Mouse (Mus musculus): ENCODE data around the gene Zfp362. TPM values are rescaled to one million over a fixed set of nuclear protein-coding genes. Genes with fewer than 3 reads are reported as not detected.

Gene Zfp362
- polyA plus RNA-seq, 1 experiment from 2014 or later: 43.6 TPM

GRCm38 (mm10) chr4:128795596-128795995 is 10.2 kb downstream of the Zfp362 start:
- H3K4me1 ChIP-seq: peaks cover 60% of the 10 kb centered on the region
- H3K4me2 ChIP-seq (replicated peaks): 0 out of 2 replicates have a peak overlapping the region, but pooled peaks have one; percentile 17
- no peak overlapping the region for H3K4me3 ChIP-seq (replicated peaks)
- H3K27me3 ChIP-seq: no peaks in the 10 kb centered on the region
- H3K9me3 ChIP-seq (replicated peaks): no peaks in the 10 kb centered on the region
- no peak overlapping the region for H3K27ac ChIP-seq (replicated peaks)
- H3K36me3 ChIP-seq: peaks cover 5% of the 10 kb centered on the region; the same call in 1 of the 2 replicates
- H3K9ac ChIP-seq: no peak overlapping the region
- 5% methylated on average over 9 of the region's 9 CpGs for WGBS
- peak; percentile 45 for ATAC-seq (ENCODE audit: insufficient number of reproducible peaks, low FRiP score, low TSS enrichment, low read depth)

DNA sequence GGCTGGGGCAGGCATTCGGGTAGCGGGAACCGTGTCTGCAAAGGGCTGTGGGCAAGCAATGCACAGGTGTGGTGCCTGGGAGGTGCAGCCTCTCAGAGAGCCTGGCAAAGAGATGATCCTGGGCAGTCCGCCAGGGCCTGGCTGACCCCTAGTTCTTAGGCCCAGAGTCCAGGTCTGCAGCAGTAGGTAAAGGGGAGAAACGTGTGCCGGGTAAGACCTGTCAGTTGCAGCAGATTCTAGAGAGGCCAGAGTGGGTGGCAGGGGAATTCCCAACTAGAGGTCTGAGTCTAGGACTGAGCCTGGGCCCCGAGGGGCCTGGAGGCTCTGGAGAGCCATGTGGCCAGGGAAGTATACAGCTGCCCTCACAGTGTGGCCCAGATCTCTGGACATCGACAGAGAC is 11.6 kb downstream of the Zfp362 start:
- Histone ChIP-seq H3K9ac (no peak overlapping the region), H3K4me1 (peaks cover 57% of the 10 kb centered on the region), H3K9me3 (replicated peaks) (no peaks in the 10 kb centered on the region), H3K4me3 (replicated peaks) (no peak overlapping the region), H3K4me2 (replicated peaks) (no peak overlapping the region), H3K27ac (replicated peaks) (no peak overlapping the region), H3K36me3 (peaks cover 12% of the 10 kb centered on the region; the same call in 1 of the 2 replicates), H3K27me3 (no peaks in the 10 kb centered on the region)
- no peak for ATAC-seq (ENCODE audit: insufficient number of reproducible peaks, low FRiP score, low TSS enrichment, low read depth)
- 88% methylated on average over 8 of the region's 8 CpGs for WGBS

DNA sequence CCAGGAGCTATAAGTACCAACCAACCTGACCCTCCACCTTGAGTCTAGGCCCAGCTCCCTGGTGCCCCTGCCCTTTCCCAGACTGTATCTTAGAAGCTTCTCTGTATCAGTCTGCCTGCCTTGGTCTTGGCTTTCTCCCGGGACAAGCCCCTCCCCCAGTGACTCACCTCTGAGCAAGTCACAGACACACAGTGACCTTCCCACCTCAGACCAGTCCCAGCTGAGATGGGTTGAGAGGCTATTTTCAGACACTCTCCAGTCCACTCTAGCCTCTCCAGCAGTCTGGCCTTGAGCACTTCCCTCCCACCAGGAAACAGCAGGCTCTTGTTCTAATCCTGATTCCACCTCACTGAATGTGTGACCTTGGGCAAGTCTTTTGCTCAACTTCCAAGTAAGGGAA is 12.1 kb downstream of the Zfp362 start:
- 29% methylated on average over 1 of the region's 1 CpGs for WGBS
- Histone ChIP-seq H3K4me3 (replicated peaks) (no peak overlapping the region), H3K9ac (no peak overlapping the region), H3K9me3 (replicated peaks) (no peaks in the 10 kb centered on the region), H3K27me3 (no peaks in the 10 kb centered on the region), H3K4me2 (replicated peaks) (no peak overlapping the region), H3K27ac (replicated peaks) (no peak overlapping the region), H3K36me3 (peaks cover 12% of the 10 kb centered on the region; the same call in 1 of the 2 replicates), H3K4me1 (peaks cover 52% of the 10 kb centered on the region)
- no peak for ATAC-seq (ENCODE audit: insufficient number of reproducible peaks, low FRiP score, low TSS enrichment, low read depth)

DNA sequence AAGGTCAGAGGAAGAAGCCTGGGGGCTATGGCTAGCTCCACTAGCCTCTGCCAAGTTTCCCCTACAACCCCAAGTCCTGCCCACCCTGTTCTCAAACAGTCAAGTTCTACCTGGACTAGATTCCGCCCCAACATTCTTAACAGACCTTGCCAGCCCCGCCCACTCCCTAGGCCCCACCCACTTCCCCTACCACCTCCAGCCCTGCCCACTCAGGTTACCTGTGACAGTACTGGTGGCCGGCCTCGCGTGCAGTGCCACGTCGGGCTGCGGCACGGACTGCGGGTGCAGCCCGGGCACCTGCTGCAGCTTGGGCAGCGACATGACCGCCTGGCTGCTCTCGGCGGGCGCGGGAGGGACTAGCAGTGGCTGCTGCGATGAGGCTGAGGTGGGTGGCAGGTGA is 16.2 kb downstream of the Zfp362 start:
- Histone ChIP-seq H3K9me3 (replicated peaks) (no peaks in the 10 kb centered on the region), H3K9ac (no peak overlapping the region), H3K27me3 (no peaks in the 10 kb centered on the region), H3K4me2 (replicated peaks) (peak overlapping the region; percentile 19; the same call in 1 of the 2 replicates), H3K27ac (replicated peaks) (no peak overlapping the region), H3K4me3 (replicated peaks) (no peak overlapping the region), H3K4me1 (peaks cover 13% of the 10 kb centered on the region), H3K36me3 (peaks cover 52% of the 10 kb centered on the region)
- 38% methylated on average over 18 of the region's 18 CpGs for WGBS
- ATAC-seq (ENCODE audit: insufficient number of reproducible peaks, low FRiP score, low TSS enrichment, low read depth): no peak

DNA sequence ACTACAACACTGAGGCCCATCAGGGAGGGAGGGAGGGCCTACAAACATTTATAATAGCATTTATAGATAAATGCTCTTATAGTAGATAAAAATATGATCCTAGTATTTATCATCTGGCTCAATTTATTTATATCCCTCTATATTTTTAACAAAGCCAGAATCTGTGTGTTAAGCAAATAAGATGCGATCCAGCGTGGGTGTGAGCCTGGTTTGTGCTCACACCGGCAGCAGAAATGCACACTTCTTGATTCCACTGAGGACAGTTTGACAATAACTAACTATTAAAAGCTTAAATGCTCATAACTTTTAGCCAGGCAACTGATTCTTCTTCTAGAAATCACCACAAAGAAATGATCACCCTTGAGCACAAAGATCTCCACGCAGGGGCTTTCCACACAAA is 17.7 kb downstream of the Zfp362 start:
- no peak overlapping the region for H3K9ac ChIP-seq
- H3K36me3 ChIP-seq: peaks cover 65% of the 10 kb centered on the region
- 86% methylated on average over 4 of the region's 4 CpGs for WGBS
- no peak overlapping the region for H3K4me2 ChIP-seq (replicated peaks)
- peaks cover 5% of the 10 kb centered on the region; the same call in 1 of the 2 replicates for H3K4me1 ChIP-seq
- H3K27ac ChIP-seq (replicated peaks): no peak overlapping the region
- H3K4me3 ChIP-seq (replicated peaks): no peak overlapping the region
- no peaks in the 10 kb centered on the region for H3K9me3 ChIP-seq (replicated peaks)
- ATAC-seq (ENCODE audit: insufficient number of reproducible peaks, low FRiP score, low TSS enrichment, low read depth): no peak
- H3K27me3 ChIP-seq: no peaks in the 10 kb centered on the region

GRCm38 (mm10) chr4:128787023-128787939 is 18.6 kb downstream of the Zfp362 start:
- no peaks in the 10 kb centered on the region for H3K27me3 ChIP-seq
- ATAC-seq (ENCODE audit: insufficient number of reproducible peaks, low FRiP score, low TSS enrichment, low read depth): no peak
- no peak overlapping the region for H3K4me2 ChIP-seq (replicated peaks)
- peaks cover 5% of the 10 kb centered on the region; the same call in 1 of the 2 replicates for H3K4me1 ChIP-seq
- no peaks in the 10 kb centered on the region for H3K9me3 ChIP-seq (replicated peaks)
- no peak overlapping the region for H3K9ac ChIP-seq
- no peak overlapping the region for H3K4me3 ChIP-seq (replicated peaks)
- H3K36me3 ChIP-seq: peaks cover 69% of the 10 kb centered on the region
- H3K27ac ChIP-seq (replicated peaks): no peak overlapping the region
- WGBS: 87% methylated on average over 24 of the region's 24 CpGs

DNA sequence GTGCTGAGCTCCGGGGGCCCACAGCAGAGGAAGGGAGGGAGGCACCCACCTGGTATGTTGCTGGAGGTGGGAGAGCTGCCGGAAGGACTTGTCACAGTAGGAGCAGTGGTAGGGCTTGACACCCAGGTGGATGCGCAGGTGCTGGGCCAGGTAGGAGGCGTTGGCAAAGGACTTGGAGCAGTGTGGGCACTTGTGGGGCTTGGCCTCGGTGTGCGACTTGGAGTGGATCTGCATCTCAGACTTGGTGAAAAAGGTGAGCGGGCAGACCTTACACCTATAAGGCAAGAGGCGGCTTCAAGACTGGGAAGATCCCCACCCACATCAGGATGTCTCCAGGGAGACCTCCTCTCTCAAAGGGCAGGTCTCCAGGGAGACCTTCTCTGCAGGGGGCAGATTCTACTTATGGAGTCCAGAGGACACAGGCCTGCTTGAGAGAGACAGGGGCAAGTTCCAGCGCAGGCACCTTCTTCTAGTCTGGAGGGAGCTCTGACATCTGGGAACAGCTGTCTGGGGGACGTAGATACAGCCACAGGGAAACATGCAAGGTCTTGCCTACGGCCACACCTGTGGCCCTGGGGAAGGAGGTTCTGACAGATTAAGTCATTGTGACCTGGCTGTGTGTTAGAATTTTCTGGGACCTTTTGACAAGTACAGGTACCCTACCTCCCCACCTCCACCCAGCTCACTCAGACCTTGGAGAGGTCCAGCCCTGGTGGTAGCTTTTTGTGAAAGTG is 19.8 kb downstream of the Zfp362 start:
- Histone ChIP-seq H3K4me2 (replicated peaks) (no peak overlapping the region), H3K9ac (no peak overlapping the region), H3K9me3 (replicated peaks) (no peaks in the 10 kb centered on the region), H3K27ac (replicated peaks) (no peak overlapping the region), H3K27me3 (no peaks in the 10 kb centered on the region), H3K36me3 (peaks cover 79% of the 10 kb centered on the region), H3K4me1 (peaks cover 5% of the 10 kb centered on the region; the same call in 1 of the 2 replicates), H3K4me3 (replicated peaks) (no peak overlapping the region)
- WGBS: 85% methylated on average over 11 of the region's 11 CpGs
- ATAC-seq (ENCODE audit: insufficient number of reproducible peaks, low FRiP score, low TSS enrichment, low read depth): no peak

DNA sequence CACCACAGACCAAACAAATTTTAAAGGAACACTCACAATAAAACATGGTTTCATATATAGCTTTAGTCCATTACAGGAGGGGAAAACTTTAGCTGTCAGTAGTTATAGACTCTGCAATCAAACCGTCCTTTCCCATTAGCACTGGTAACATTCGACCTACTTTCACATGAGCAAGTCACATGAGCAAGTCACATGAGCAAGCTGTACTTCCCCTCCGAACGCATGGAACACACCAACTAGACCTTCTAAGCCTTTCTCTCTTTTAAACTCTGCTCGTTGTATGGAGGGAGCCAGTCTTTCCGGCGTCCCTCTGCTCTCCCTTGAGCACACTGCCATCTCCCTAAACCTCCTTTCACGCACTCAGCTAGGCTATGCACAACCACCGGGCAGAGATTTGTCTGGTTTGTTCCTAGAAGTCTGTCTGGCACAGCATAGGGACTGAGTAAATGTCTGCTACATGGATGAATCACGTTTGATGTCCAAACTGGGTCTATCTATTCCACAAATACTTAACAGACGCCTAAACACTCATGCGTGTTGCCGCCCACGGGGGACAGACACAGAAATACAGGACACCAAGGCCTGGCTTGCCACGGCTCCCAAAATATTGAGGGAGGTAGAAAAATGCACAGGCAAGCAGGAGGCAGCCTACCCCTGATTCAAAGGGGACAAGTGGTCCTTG is 20.8 kb downstream of the Zfp362 start:
- Histone ChIP-seq H3K27me3 (no peaks in the 10 kb centered on the region), H3K9ac (no peak overlapping the region), H3K9me3 (replicated peaks) (no peaks in the 10 kb centered on the region), H3K4me3 (replicated peaks) (no peak overlapping the region), H3K4me2 (replicated peaks) (no peak overlapping the region), H3K36me3 (peaks cover 88% of the 10 kb centered on the region), H3K27ac (replicated peaks) (no peak overlapping the region), H3K4me1 (peaks cover 4% of the 10 kb centered on the region; the same call in 1 of the 2 replicates)
- WGBS: 87% methylated on average over 15 of the region's 15 CpGs
- ATAC-seq (ENCODE audit: insufficient number of reproducible peaks, low FRiP score, low TSS enrichment, low read depth): no peak

DNA sequence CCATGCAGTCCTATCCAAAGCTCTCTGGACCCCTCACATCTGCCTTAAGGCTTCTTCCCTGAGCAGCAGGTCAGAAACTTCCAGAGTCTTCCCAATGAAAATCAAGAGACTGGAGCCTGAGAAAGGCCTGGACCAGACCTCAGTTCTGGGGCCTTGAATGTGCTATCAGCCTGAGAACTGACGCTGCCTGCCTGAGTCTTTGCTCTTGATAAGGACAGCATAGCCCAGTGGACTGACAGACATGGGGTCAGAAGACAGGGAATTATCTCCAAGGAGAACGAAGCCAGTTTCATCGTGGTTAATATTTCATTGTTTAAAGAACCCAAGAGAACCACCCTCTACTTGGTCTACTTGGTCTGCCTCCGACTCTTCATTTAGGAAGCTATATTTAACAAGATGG is 23.2 kb downstream of the Zfp362 start:
- Histone ChIP-seq H3K36me3 (peaks cover 90% of the 10 kb centered on the region), H3K27ac (replicated peaks) (no peak overlapping the region), H3K9ac (no peak overlapping the region), H3K4me1 (no peaks in the 10 kb centered on the region), H3K27me3 (no peaks in the 10 kb centered on the region), H3K4me2 (replicated peaks) (no peak overlapping the region), H3K4me3 (replicated peaks) (no peak overlapping the region), H3K9me3 (replicated peaks) (no peaks in the 10 kb centered on the region)
- 66% methylated on average over 4 of the region's 4 CpGs for WGBS
- ATAC-seq (ENCODE audit: insufficient number of reproducible peaks, low FRiP score, low TSS enrichment, low read depth): no peak

- Histone ChIP-seq H3K4me1 (0 out of 2 replicates have a peak, but pooled peaks cover 4% of the 10 kb centered on the region), H3K36me3 (peaks cover 88% of the 10 kb centered on the region), H3K4me3 (replicated peaks) (no peak overlapping the region), H3K9ac (no peak overlapping the region), H3K27ac (replicated peaks) (no peak overlapping the region), H3K27me3 (no peaks in the 10 kb centered on the region), H3K9me3 (replicated peaks) (no peaks in the 10 kb centered on the region), H3K4me2 (replicated peaks) (no peak overlapping the region)
- WGBS: 87% methylated on average over 7 of the region's 7 CpGs
- ATAC-seq (ENCODE audit: insufficient number of reproducible peaks, low FRiP score, low TSS enrichment, low read depth): no peak
These were observed 23.8 kb downstream of the Zfp362 start for GRCm38 (mm10) chr4:128782037-128782436.

DNA sequence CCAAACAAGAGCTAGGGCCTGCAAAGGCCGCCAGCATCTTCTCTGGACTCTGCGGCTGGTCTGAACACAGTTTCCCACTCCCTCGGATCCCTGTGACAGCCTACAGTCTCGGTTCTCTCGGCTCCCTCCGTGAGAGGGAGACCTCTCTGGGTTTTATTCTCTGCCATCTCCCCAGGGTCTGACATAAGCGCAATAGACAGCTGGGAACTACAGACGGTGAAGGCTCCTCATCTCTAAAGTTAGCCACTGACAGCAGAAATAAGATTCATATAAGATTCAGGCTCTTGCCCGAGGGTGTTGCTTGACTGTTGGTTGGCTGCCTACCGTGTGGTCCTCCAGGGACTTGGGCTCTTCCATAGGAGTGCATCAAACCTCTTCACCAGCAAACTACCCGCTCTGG is 28.3 kb downstream of the Zfp362 start:
- no peaks in the 10 kb centered on the region for H3K9me3 ChIP-seq (replicated peaks)
- H3K4me3 ChIP-seq (replicated peaks): no peak overlapping the region
- H3K4me2 ChIP-seq (replicated peaks): no peak overlapping the region
- no peak overlapping the region for H3K9ac ChIP-seq
- H3K27me3 ChIP-seq: no peaks in the 10 kb centered on the region
- no peak for ATAC-seq (ENCODE audit: insufficient number of reproducible peaks, low FRiP score, low TSS enrichment, low read depth)
- WGBS: 79% methylated on average over 11 of the region's 11 CpGs
- H3K27ac ChIP-seq (replicated peaks): 0 out of 2 replicates have a peak overlapping the region, but pooled peaks have one; percentile 31
- H3K4me1 ChIP-seq: 0 out of 2 replicates have a peak, but pooled peaks cover 10% of the 10 kb centered on the region
- peaks cover 89% of the 10 kb centered on the region for H3K36me3 ChIP-seq

All from embryonic facial prominence, embryonic 15.5 days (tissue).